Mouse (Mus musculus): ENCODE measurements around the gene Praf2. TPM values are rescaled to one million over a fixed set of nuclear protein-coding genes. Genes with fewer than 3 reads are reported as not detected.
A peak's percentile ranks its signal among the peaks of the same experiment; 100 is the strongest.
"Not testable (repeated sequence)": the region's sequence is repeated elsewhere in the genome, so short reads cannot be mapped to it uniquely, and the experiment has no call there.

The Praf2 gene
- polyA plus RNA-seq (2012; rRNA removed), result 20.9 TPM in 2 replicates

DNA sequence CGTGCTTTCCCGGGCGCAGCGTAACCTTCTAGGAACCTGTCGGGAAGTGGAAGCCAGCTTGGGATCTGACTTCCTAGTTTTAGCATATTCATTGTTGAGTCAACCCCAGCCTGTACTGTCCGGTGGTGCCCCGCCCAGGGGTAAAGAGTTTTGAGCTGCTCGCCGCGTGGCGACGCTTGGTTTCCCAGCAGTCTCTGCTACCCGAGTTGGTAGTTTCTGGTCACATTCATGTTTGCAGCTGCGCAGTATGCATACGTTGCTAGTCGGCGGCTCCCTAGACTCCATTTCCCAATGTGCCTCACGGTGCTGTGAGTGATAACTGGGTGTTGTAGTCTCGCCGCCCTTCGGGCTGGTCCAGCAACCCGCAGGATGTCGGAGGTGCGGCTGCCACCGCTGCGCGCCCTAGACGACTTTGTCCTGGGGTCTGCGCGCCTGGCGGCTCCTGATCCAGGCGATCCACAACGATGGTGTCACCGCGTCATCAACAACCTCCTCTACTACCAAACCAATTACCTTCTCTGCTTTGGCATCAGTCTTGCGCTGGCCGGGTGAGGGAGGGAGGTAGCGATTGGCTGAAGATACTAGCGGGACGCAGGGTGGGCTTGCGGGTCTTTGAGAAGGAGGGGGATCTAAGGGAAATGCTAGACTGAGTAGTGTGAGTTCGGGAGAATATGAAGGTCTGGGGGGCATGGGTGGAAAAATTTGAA lies at the start of gene Praf2:
Gene Praf2 (plus strand): TSS at position 225 of the 707 bp plus-strand sequence.
- no peak for DNase-seq (ENCODE audit: low read depth)

DNA sequence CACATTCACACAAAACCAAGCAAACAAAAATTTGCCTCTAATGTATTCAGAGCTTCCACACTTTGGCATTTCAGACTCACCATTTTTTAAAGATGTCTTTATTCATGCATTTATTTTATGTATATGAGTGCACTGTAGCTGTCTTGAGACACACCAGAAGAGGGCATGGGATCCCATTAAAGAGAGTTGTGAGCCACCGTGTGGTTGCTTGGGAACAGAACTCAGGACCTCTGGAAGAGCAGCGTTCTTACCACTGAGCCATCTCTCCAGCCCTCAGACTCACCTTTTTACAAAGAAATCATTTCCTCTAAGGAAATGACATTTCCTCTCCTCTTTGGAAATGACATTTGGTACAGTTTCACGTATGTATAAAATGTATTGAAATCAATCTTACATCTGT lies 49.3 kb upstream of the Praf2 start:
- no peak for DNase-seq (ENCODE audit: low read depth)

DNA sequence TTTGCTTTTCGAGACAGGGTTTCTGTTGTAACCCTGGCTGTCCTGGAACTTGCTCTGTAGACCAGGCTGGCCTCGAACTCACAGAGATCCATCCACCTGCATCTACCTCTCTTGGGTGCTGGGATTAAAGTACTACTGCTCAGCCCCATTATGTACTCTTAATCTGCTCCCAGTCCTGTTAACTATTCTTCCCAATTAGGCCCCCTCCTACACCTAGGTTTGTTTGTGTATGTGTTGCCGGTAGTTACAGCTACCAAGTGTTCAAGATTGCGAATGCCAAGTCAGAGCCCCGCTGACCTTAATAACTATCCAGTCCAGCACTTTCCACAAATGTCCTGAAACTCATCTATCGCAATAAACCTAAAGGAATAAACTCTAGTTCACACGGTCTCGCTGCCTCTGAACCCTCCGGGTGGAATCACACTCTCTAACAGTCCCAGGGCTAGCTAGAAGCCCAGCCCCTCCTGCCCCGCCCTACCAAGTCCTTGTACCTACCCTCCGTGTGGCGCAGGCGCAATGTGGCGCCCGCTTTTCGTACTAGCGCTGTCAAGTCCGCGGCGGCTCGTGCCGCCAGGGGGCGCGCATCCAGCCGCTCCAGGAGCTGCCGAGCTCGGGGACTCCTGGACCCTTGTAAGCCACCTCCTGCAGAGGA lies 48.7 kb upstream of the Praf2 start:
- no peak for DNase-seq (ENCODE audit: low read depth)

DNA sequence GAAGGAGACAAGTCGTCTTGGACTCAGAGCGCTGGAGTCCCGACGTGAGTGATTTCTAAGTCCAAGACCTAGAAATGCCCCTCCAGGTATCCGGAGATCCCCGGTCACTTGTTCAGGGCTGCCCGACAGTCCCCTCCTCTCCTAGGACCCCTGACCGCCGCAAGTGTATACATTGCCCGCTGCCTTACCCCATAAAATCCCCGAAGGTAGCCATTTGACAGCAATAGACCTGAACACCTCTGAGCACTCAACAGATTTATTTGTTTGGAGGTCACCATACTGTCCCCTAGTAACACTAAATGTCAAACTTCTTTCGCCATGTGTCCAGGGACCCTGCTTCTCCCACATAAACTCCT lies 48.2 kb upstream of the Praf2 start:
- no peak for DNase-seq (ENCODE audit: low read depth)

GRCm38 (mm10) chrX:7680864-7681263 lies 47.4 kb upstream of the Praf2 start, which contains the start of gene Magix:
Magix (minus strand) TSS chrX:7681251.
- DNase-seq (ENCODE audit: low read depth), result no peak

GRCm38 (mm10) chrX:7688321-7688720 lies 39.9 kb upstream of the Praf2 start:
- no peak for DNase-seq (ENCODE audit: low read depth)

- no peak for DNase-seq (ENCODE audit: low read depth)
Measured at GRCm38 (mm10) chrX:7690486-7690885, 37.8 kb upstream of the Praf2 start.

GRCm38 (mm10) chrX:7692862-7693261 lies 35.4 kb upstream of the Praf2 start:
- DNase-seq (ENCODE audit: low read depth), result no peak

DNA sequence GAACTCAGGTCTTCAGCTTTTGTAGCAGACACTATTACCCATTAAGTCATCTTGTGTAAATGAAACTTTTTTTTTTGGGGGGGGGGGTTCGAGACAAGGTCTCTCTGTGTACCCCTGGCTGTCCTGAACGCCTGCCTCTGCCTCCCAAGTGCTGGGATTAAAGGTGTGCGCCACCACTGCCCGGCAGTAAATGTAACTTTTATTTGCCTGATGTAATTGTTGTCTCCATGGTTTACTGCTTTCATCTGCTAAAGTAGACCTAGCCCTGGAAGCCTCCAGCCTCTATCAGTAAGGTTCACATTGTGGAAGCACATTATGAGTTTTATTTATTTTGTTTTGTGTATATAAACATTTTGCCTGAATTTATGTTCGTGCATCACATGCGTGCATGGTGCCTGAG lies 31.7 kb upstream of the Praf2 start:
- no peak for DNase-seq (ENCODE audit: low read depth)

- DNase-seq (ENCODE audit: low read depth), result no peak
Measured at GRCm38 (mm10) chrX:7696954-7697381, 31.3 kb upstream of the Praf2 start, which contains the start of gene Gpkow. Gpkow (plus strand) TSS chrX:7697131.

DNA sequence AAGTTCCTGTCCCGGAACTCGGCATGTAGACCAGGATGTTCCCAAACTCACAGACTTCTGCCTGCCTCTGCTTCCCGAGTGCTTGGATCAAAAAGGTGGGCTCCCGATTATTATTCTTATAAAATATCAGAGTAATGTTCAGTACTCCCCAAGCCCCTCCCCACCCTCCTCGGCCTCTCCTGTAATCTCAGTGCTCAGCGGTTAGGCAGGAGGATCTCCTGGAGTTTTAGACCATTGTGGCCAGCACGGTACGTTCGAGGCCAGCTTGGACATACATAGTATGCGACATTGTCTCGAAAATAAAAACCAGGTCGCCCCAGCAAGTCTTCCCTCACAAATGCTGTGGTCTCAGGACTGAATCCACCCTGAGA lies 14.5 kb upstream of the Praf2 start:
- not testable (repeated sequence) for DNase-seq (ENCODE audit: low read depth)

GRCm38 (mm10) chrX:7714135-7714899 lies 13.9 kb upstream of the Praf2 start, which contains the start of gene Wdr45:
Wdr45 (plus strand) TSS chrX:7714333.
- DNase-seq (ENCODE audit: low read depth), result peak; percentile 49

- not testable (repeated sequence) for DNase-seq (ENCODE audit: low read depth)
Measured at GRCm38 (mm10) chrX:7716058-7716457, 12.2 kb upstream of the Praf2 start.

DNA sequence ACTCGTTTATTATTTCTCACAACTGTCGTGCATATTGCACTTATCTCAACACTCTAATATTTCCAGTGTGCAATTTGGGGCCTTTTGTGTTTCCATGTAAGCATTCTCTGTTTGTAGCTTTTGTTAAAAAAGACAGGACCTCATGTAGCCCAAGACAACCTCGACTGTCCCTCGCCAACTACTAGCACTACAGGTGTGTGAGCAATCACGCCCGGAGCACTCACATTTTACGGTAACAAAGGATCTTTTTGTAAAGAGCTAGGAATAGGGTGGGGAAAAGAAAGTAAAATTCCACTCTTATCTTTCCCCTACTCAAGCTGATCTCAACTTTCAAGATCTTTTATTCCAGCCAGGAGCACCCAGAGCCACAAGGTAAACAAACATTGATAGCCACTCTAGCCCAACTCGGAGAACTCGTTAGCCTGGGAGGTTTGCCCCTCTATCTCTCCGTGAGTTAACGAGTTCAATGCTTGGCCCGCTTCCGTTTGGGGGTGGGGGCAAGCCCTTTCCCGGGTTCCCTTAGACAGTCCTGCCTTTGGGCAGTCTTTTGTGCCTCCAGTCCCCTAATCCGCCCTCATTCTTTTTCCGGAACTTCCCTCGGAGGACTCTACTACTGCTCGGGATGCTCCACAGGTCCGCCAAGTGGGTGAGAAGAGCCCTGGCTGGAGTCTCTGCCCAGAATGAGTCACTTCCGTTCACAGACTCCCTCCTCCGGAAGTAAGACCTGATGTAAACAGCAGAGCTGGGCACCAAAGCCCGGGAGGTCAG lies 6.5 kb upstream of the Praf2 start, which contains the start of gene Gm45208:
Gene Gm45208 (plus strand): TSS at position 732 of the 768 bp plus-strand sequence.
- DNase-seq (ENCODE audit: low read depth), result no peak

DNA sequence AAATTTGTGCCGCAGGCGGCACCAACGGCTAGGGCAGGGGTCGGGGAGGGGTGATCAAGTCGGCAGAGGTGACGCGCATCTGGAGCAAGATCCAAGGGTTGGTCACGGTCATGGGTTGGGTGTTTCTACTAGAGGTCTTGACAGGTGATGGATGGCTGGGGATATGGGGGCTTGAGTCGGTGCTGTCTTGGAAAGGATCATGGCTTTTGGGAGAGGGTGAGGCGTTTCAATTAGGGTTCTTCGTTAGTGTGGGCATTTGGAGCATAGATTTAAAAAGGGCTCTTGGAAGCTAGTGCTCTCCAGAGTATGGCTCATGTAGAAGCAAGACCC lies 6.0 kb upstream of the Praf2 start:
- DNase-seq (ENCODE audit: low read depth), result no peak

- DNase-seq (ENCODE audit: low read depth), result no peak
Measured at GRCm38 (mm10) chrX:7722691-7723090, 5.5 kb upstream of the Praf2 start.

DNA sequence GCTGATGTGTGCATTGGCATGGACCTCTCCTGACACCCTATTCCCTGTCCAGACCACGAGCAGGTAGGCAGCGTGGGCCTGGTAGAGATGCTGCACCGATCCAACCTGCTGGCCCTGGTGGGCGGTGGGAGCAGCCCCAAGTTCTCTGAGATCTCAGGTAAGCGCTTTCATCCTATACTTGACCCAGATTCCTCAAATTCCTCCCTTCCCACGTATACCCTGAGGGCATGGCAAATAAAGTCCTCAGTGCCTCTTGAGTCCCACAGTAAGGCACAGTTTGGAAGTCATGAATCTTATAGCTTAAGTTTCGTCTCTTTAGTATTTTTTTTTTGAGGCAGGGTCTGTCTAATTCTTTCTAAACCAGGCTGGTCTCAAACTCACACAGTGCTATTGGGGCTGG lies 4.1 kb upstream of the Praf2 start:
- no peak for DNase-seq (ENCODE audit: low read depth)

- DNase-seq (ENCODE audit: low read depth), result no peak
Measured at GRCm38 (mm10) chrX:7725841-7726240, 2.4 kb upstream of the Praf2 start.

DNA sequence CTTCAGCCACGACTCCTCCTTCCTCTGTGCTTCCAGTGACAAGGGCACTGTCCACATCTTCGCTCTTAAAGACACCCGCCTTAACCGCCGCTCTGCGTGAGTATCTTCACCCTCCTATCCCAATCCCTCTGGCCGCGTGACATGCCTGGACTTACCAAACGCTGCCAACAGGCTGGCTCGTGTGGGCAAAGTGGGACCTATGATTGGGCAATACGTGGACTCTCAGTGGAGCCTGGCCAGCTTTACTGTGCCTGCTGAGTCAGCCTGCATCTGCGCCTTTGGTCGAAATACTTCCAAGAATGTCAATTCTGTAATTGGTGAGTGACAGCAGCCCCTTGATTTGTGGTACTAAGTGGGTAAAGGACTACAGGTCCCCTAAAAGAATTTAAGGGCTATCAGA lies 1.1 kb upstream of the Praf2 start:
- DNase-seq (ENCODE audit: low read depth), result no peak

GRCm38 (mm10) chrX:7728922-7729265 lies 655 bp downstream of the Praf2 start:
- DNase-seq (ENCODE audit: low read depth), result no peak

DNA sequence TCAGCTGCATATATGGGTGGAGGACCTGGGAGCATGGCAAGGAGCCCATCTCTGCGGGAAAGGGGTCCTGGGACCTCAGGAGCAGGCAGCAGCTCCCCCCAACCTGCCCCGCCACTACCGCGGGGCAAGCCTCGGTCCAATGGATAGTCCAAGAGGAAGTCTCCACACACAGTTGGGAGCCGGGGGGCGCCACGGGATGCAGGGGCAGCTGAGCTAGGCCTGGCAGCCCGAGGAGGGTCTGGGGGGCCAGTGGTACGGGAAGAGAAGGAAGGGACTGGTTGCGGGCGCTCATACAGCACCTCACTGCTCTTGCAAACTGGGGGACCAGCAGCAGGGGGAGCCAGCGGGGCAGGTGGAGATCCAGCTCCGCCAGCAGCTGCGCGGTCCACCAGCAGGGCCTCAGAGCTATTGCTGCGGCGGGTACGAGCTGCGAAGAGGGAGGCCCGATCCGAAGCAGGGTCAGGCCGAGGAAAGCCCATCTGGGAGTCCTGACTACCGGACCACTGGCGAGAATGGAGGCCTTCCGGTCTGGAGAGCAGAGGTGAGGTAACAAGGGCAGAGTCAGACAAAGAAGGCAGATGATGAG lies 5.4 kb downstream of the Praf2 start:
- DNase-seq (ENCODE audit: low read depth), result no peak
